Mouse (Mus musculus) CH12.LX (cell line): ENCODE results near the gene Agtpbp1. TPM values are rescaled to one million over a fixed set of nuclear protein-coding genes. Genes with fewer than 3 reads are reported as not detected.

Experiments used
- DNase-seq: peaks from one replicate; pipeline ENCODE4 v3.0.0-alpha.2; 2013; ENCODE audit errors: extremely low read depth
- H3K27ac ChIP-seq: 2 replicates; pipeline ENCODE4 v1.5.1; 2012; ENCODE audit warnings: low read depth, mild to moderate bottlenecking, control low read depth, moderate library complexity; ENCODE audit not compliant: insufficient read depth
- H3K27me3 ChIP-seq: replicated peaks from 2 replicates; pipeline ENCODE3; 2012; ENCODE audit warnings: inconsistent platforms
- H3K36me3 ChIP-seq, 2 experiments: replicated peaks in 1 of 2; 2 replicates each; pipeline versions ENCODE3 to v1.6.1; 2012; ENCODE audit warnings: inconsistent platforms in 1 of 2, low read length in 1 of 2, mild to moderate bottlenecking in 1 of 2, mixed read lengths in 1 of 2, moderate library complexity in 1 of 2; ENCODE audit not compliant: control insufficient read depth in 1 of 2, insufficient read depth in 1 of 2
- H3K4me1 ChIP-seq, 2 experiments: 2 replicates each; pipeline ENCODE4 v1.6.1; 2012; ENCODE audit warnings: inconsistent platforms in 1 of 2, moderate library complexity in 1 of 2; ENCODE audit not compliant: insufficient read depth in 2 of 2, control insufficient read depth in 1 of 2
- H3K4me2 ChIP-seq: 2 replicates; pipeline ENCODE4 v1.6.1; 2012; ENCODE audit warnings: low read depth, mild to moderate bottlenecking, control low read depth; ENCODE audit not compliant: poor library complexity, insufficient read depth, severe bottlenecking
- H3K4me3 ChIP-seq, 3 experiments: fragments of 150-350 bp in 1 of 3; sonication (generic) in 1 of 3; replicated peaks in 1 of 3; 2 replicates each; pipeline versions ENCODE3 to v1.5.1; 2011 to 2012; ENCODE audit warnings: low read depth in 2 of 3, low read length in 2 of 3, mild to moderate bottlenecking in 2 of 3, moderate library complexity in 2 of 3, control low read depth in 1 of 3, improper control_type of control experiment in 1 of 3, inconsistent platforms in 1 of 3, mixed read lengths in 1 of 3; ENCODE audit not compliant: poor library complexity in 1 of 3
- H3K79me2 ChIP-seq: replicated peaks from 2 replicates; pipeline ENCODE4 v1.6.1; 2012; ENCODE audit warnings: mild to moderate bottlenecking, moderate library complexity; ENCODE audit not compliant: control insufficient read depth, poor library complexity, insufficient read depth, severe bottlenecking; ENCODE audit errors: extremely low read depth
- H3K9ac ChIP-seq: 2 replicates; pipeline ENCODE4 v1.6.1; 2012; ENCODE audit warnings: low read depth, mild to moderate bottlenecking, control low read depth, moderate library complexity; ENCODE audit not compliant: insufficient read depth
- H3K9me3 ChIP-seq: replicated peaks from 2 replicates; pipeline ENCODE3; 2012; ENCODE audit warnings: low read length, inconsistent platforms, mixed read lengths
- BHLHE40 ChIP-seq: IDR thresholded peaks from 2 replicates; pipeline ENCODE4 v1.6.1; 2011; ENCODE audit warnings: mild to moderate bottlenecking, low read depth, low read length, improper control_type of control experiment
- CHD1 ChIP-seq: IDR thresholded peaks from 2 replicates; pipeline ENCODE4 v1.6.1; 2012; ENCODE audit warnings: low read depth, low read length, improper control_type of control experiment, inconsistent platforms
- CHD2 ChIP-seq: IDR thresholded peaks from 2 replicates; pipeline ENCODE4 v1.6.1; 2011; ENCODE audit warnings: low read length, improper control_type of control experiment
- CTCF ChIP-seq, 2 experiments: IDR thresholded peaks in 1 of 2; conservative IDR thresholded peaks in 1 of 2; 2 replicates each; pipeline ENCODE4 v1.5.1; 2011 to 2012; ENCODE audit warnings: low read depth in 2 of 2, low read length in 2 of 2, improper control_type of control experiment in 1 of 2, inconsistent platforms in 1 of 2, mild to moderate bottlenecking in 1 of 2, moderate library complexity in 1 of 2
- HCFC1 ChIP-seq: IDR thresholded peaks from 2 replicates; pipeline ENCODE4 v1.6.1; 2012; ENCODE audit warnings: low read depth, mild to moderate bottlenecking, inconsistent platforms, low read length, improper control_type of control experiment
- IRF4 ChIP-seq: IDR thresholded peaks from 2 replicates; pipeline ENCODE4 v1.6.1; 2014; ENCODE audit warnings: low read depth, mild to moderate bottlenecking, inconsistent platforms, low read length, improper control_type of control experiment
- JUN ChIP-seq: IDR thresholded peaks from 2 replicates; pipeline ENCODE4 v1.6.1; 2011; ENCODE audit warnings: low read depth, mild to moderate bottlenecking, low read length, improper control_type of control experiment, moderate library complexity; ENCODE audit not compliant: insufficient read depth
- MAFK ChIP-seq: IDR thresholded peaks from 2 replicates; pipeline ENCODE4 v1.6.1; 2011; ENCODE audit warnings: low read length, improper control_type of control experiment; ENCODE audit not compliant: insufficient replicate concordance
- MAX ChIP-seq: IDR thresholded peaks from 2 replicates; pipeline ENCODE4 v1.6.1; 2011; ENCODE audit warnings: low read length, improper control_type of control experiment
- MAZ ChIP-seq: IDR thresholded peaks from 2 replicates; pipeline ENCODE4 v1.6.1; 2012; ENCODE audit warnings: low read depth, mild to moderate bottlenecking, inconsistent platforms, low read length, improper control_type of control experiment, moderate library complexity
- MEF2A ChIP-seq: IDR thresholded peaks from 2 replicates; pipeline ENCODE4 v1.6.1; 2014; ENCODE audit warnings: low read depth, mild to moderate bottlenecking, inconsistent platforms, low read length, improper control_type of control experiment, borderline replicate concordance
- MXI1 ChIP-seq: IDR thresholded peaks from 2 replicates; pipeline ENCODE4 v1.6.1; 2011; ENCODE audit warnings: mild to moderate bottlenecking, low read depth, low read length, improper control_type of control experiment
- MYC ChIP-seq: IDR thresholded peaks from 2 replicates; pipeline ENCODE4 v1.6.1; 2011; ENCODE audit warnings: low read depth, mild to moderate bottlenecking, improper control_type of control experiment, low read length
- NRF1 ChIP-seq: IDR thresholded peaks from 2 replicates; pipeline ENCODE4 v1.6.1; 2014; ENCODE audit warnings: low read depth, mild to moderate bottlenecking, inconsistent platforms, low read length, improper control_type of control experiment, moderate library complexity
- PAX5 ChIP-seq: IDR thresholded peaks from 2 replicates; pipeline ENCODE4 v1.6.1; 2012; ENCODE audit warnings: low read length, inconsistent platforms, mixed read lengths
- POLR2AphosphoS2 ChIP-seq: IDR thresholded peaks from 2 replicates; pipeline ENCODE4 v1.6.1; 2011; ENCODE audit warnings: low read depth, low read length, improper control_type of control experiment
- RAD21 ChIP-seq: IDR thresholded peaks from 2 replicates; pipeline ENCODE4 v1.6.1; 2011; ENCODE audit warnings: low read depth, mild to moderate bottlenecking, low read length, improper control_type of control experiment, moderate library complexity
- SIN3A ChIP-seq: IDR thresholded peaks from 2 replicates; pipeline ENCODE4 v1.6.1; 2012; ENCODE audit warnings: low read length, improper control_type of control experiment, inconsistent platforms
- SMC3 ChIP-seq: IDR thresholded peaks from 2 replicates; pipeline ENCODE4 v1.6.1; 2011; ENCODE audit warnings: low read depth, low read length, improper control_type of control experiment
- TBP ChIP-seq: conservative IDR thresholded peaks from 2 replicates; pipeline ENCODE4 v1.6.1; 2011; ENCODE audit warnings: low read depth, low read length, improper control_type of control experiment
- UBTF ChIP-seq: IDR thresholded peaks from 2 replicates; pipeline ENCODE4 v1.6.1; 2012; ENCODE audit warnings: low read depth, mild to moderate bottlenecking, inconsistent platforms, low read length, improper control_type of control experiment, moderate library complexity
- USF1 ChIP-seq: IDR thresholded peaks from 2 replicates; pipeline ENCODE4 v1.6.1; 2014; ENCODE audit warnings: low read depth, mild to moderate bottlenecking, inconsistent platforms, low read length, improper control_type of control experiment
- ZC3H11A ChIP-seq: IDR thresholded peaks from 2 replicates; pipeline ENCODE4 v1.6.1; 2012; ENCODE audit warnings: low read depth, mild to moderate bottlenecking, inconsistent platforms, low read length, improper control_type of control experiment
- ZKSCAN1 ChIP-seq: IDR thresholded peaks from 2 replicates; pipeline ENCODE4 v1.6.1; 2012; ENCODE audit warnings: low read depth, inconsistent platforms, low read length, improper control_type of control experiment, borderline replicate concordance
- ZMIZ1 ChIP-seq: IDR thresholded peaks from 2 replicates; pipeline ENCODE4 v1.6.1; 2012; ENCODE audit warnings: low read depth, mild to moderate bottlenecking, inconsistent platforms, low read length, improper control_type of control experiment
- ZNF384 ChIP-seq: IDR thresholded peaks from 2 replicates; pipeline ENCODE4 v1.6.1; 2012; ENCODE audit warnings: low read depth, low read length, improper control_type of control experiment, inconsistent platforms
- dilution Hi-C: fragments of 300-500 bp; cut with MboI; formaldehyde crosslinking; loops from 2 replicates; pipeline ENCODE4 v1.14.3; 2020; ENCODE audit warnings: low sequenced_read_pairs; ENCODE audit not compliant: extremely low pct_unique_long_range_greater_than_20kb, extremely low pct_ligation_motif_present
- in situ Hi-C: fragments of 300-500 bp; cut with MboI; formaldehyde crosslinking; loops from 3 replicates; pipeline ENCODE4 v1.14.3; 2019; ENCODE audit warnings: low sequenced_read_pairs, low pct_ligation_motif_present, low pct_unique_long_range_greater_than_20kb, mixed read lengths
- polyA plus RNA-seq: library from polyadenylated mRNA; unstranded; fragments of >175 nt; gene quantifications from 2 replicates; pipeline ENCODE4 v1.2.1, GENCODE M21; 2012; ENCODE audit warnings: low read depth; ENCODE audit not compliant: insufficient read length
- total RNA-seq, 2 experiments: library from RNA; depleted of rRNA; stranded (reverse); fragments of 300-350 nt in 1 of 2; fragments of >200 nt in 1 of 2; gene quantifications; 2 replicates each; pipeline ENCODE4 v1.2.3; 2012 to 2014

The Agtpbp1 gene
- total and polyA plus RNA-seq, 3 experiments, result 15.7 to 21.5 (median 19.5) TPM

GRCm38 (mm10) chr13:59423871-59424270 lies 161.2 kb downstream of the Agtpbp1 start:
- Histone ChIP-seq H3K9ac (no peak overlapping the region), H3K79me2 (no peaks in the 10 kb centered on the region), H3K4me3 (no peak overlapping the region), H3K4me2 (no peak overlapping the region), H3K27me3 (peaks cover 54% of the 10 kb centered on the region), H3K27ac (no peak overlapping the region), H3K9me3 (no peaks in the 10 kb centered on the region), H3K4me1 (no peaks in the 10 kb centered on the region), H3K36me3 (no peaks in the 10 kb centered on the region)
- no peak for DNase-seq
- no peak for TF ChIP-seq UBTF
- TF ChIP-seq MYC, result no peak
- TF ChIP-seq SIN3A, result no peak
- TF ChIP-seq CHD2, result no peak
- in situ Hi-C loops (loop anchor here (25.0 kb wide), 1 partner anchor 787 kb away; no protein-coding TSS in a partner anchor), dilution Hi-C loops (no loop called here)

- H3K4me2 ChIP-seq, result no peak overlapping the region
- no peak for TF ChIP-seq TBP
- no peak; the same call in 1 of the 2 replicates for TF ChIP-seq RAD21
- TF ChIP-seq BHLHE40, result no peak
- no peak for TF ChIP-seq ZNF384
- TF ChIP-seq MXI1, result no peak
- TF ChIP-seq IRF4, result no peak
- TF ChIP-seq HCFC1, result no peak
- no peak for DNase-seq
- H3K27ac ChIP-seq, result no peak overlapping the region
- no peaks in the 10 kb centered on the region for H3K9me3 ChIP-seq
- no peak overlapping the region for H3K9ac ChIP-seq
- no peaks in the 10 kb centered on the region for H3K79me2 ChIP-seq
- H3K36me3 ChIP-seq, result no peaks in the 10 kb centered on the region
- H3K27me3 ChIP-seq, result peaks cover 11% of the 10 kb centered on the region
- H3K4me1 ChIP-seq, result no peaks in the 10 kb centered on the region
- dilution Hi-C loops (no loop called here), in situ Hi-C loops (loop anchor here (25.0 kb wide), 1 partner anchor 779 kb away; no protein-coding TSS in a partner anchor)
- no peak overlapping the region for H3K4me3 ChIP-seq
Observed at GRCm38 (mm10) chr13:59416530-59417230, 168.3 kb downstream of the Agtpbp1 start.

GRCm38 (mm10) chr13:59413885-59414284 lies 171.1 kb downstream of the Agtpbp1 start:
- Histone ChIP-seq H3K4me3 (no peak overlapping the region), H3K4me1 (no peaks in the 10 kb centered on the region), H3K4me2 (no peak overlapping the region), H3K27ac (no peak overlapping the region), H3K36me3 (no peaks in the 10 kb centered on the region), H3K9me3 (no peaks in the 10 kb centered on the region), H3K9ac (no peak overlapping the region), H3K79me2 (no peaks in the 10 kb centered on the region), H3K27me3 (peaks cover 5% of the 10 kb centered on the region)
- dilution Hi-C loops, result no loop called here
- in situ Hi-C loops, result loop anchor here (25.0 kb wide), 1 partner anchor 777 kb away; no protein-coding TSS in a partner anchor
- no peak for DNase-seq
- TF ChIP-seq ZMIZ1 (no peak), MAZ (no peak), UBTF (no peak), MEF2A (no peak), MAX (no peak), POLR2AphosphoS2 (no peak), ZKSCAN1 (no peak), NRF1 (no peak), CTCF (conservative IDR thresholded peaks at IDR 0.05 in 1 of 2, IDR thresholded peaks at IDR 0.05 in 1 of 2; ENCODE audit: low read depth in 2 of 2, low read length in 2 of 2) (no peak), ZC3H11A (no peak), CHD2 (no peak), HCFC1 (no peak), PAX5 (no peak), USF1 (no peak), CHD1 (no peak), MAFK (no peak), SMC3 (no peak), JUN (no peak), SIN3A (no peak)
